Mouse (Mus musculus): ENCODE results near the gene Fam205a4.
"Not testable (repeated sequence)": the region's sequence is repeated elsewhere in the genome, so short reads cannot be mapped to it uniquely, and the experiment has no call there.

Fam205a4 gene

DNA sequence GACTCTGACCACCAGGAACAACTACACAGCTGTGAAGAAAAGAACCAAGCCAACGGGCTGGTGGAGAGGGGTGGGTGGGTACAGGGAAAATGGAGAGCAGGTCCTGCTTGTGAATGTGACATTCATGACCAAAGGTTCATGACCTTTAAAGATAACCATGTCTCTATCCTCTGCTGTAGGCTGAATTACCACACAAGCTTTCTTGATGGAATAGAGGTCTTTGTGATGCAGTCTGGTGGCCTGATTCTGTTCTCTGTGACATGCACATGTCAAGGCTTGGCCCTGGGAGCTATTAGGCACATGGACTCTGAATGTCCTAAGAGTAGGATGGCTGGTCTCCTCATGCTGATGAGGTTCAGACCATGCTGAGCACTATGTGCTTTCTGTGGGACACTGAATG lies at the start of gene Fam205a4:
Fam205a4 (plus strand) TSS at position 301 of the 400 bp plus-strand sequence.
- DNase-seq = not testable (repeated sequence)

DNA sequence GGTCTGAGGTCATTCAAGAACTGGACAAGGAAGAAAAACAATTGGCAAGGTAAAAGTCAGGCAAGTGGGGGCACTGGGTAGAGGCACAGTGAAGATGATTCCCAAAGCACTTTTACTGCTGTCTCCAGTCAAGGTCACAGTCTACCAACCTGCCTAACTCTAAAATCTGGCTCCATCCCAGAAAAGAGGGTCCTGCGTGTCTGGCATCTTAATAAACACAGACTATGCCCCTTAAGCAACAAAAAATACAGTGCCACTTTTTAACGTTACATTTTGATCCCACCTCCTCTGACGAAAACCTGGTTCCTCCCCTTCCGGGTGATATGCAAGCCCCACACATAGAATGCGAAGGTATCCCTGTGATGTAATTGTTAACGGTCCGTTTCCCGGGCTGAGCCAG lies 24.6 kb upstream of the Fam205a4 start, which contains the start of gene Gm20878:
Gm20878 (plus strand) TSS at position 301 of the 400 bp plus-strand sequence.
- DNase-seq = not testable (repeated sequence)
